Mouse (Mus musculus) hindbrain, embryonic 11.5 days (tissue): Measurements from ENCODE around the gene Gfi1. TPM values are rescaled to one million over a fixed set of nuclear protein-coding genes. Genes with fewer than 3 reads are reported as not detected.

Experiments
- polyA plus RNA-seq: library from polyadenylated mRNA; unstranded; fragments of >200 nt; fragmentation: Nextera tagmentation; extraction: Ambion mirVana; gene quantifications from 2 replicates; pipeline ENCODE4 v1.2.1, GENCODE M21; 2014

Gene Gfi1
- polyA plus RNA-seq, 1 experiment from 2014 or later, result 0.12 TPM

Other genes with a start within 250 kb of the Gfi1 start
- gene Gm42669, start 218.4 kb downstream of the Gfi1 start, polyA plus RNA-seq, result 0.28 and 0.57 TPM in 2 replicates
- 0.04 and 0.48 TPM in 2 replicates for gene 1700028K03Rik, start 191.3 kb downstream of the Gfi1 start, polyA plus RNA-seq
- gene Rpap2, start 128.7 kb downstream of the Gfi1 start, polyA plus RNA-seq, result 21.3 and 23.2 TPM in 2 replicates
- 34.7 and 34.9 TPM in 2 replicates for gene Glmn, start 128.1 kb downstream of the Gfi1 start, polyA plus RNA-seq
- 0.46 TPM in 1 of 2 replicates, not detected in the other for gene Ube2d2b, start 104.1 kb upstream of the Gfi1 start, polyA plus RNA-seq
- 48.5 and 59.5 TPM in 2 replicates for gene Evi5, start 149.1 kb upstream of the Gfi1 start, polyA plus RNA-seq
- 79.5 and 83.0 TPM in 2 replicates for gene Rpl5, start 174.5 kb upstream of the Gfi1 start, polyA plus RNA-seq